Mouse (Mus musculus): ENCODE results near the gene Map2k7.

DNA sequence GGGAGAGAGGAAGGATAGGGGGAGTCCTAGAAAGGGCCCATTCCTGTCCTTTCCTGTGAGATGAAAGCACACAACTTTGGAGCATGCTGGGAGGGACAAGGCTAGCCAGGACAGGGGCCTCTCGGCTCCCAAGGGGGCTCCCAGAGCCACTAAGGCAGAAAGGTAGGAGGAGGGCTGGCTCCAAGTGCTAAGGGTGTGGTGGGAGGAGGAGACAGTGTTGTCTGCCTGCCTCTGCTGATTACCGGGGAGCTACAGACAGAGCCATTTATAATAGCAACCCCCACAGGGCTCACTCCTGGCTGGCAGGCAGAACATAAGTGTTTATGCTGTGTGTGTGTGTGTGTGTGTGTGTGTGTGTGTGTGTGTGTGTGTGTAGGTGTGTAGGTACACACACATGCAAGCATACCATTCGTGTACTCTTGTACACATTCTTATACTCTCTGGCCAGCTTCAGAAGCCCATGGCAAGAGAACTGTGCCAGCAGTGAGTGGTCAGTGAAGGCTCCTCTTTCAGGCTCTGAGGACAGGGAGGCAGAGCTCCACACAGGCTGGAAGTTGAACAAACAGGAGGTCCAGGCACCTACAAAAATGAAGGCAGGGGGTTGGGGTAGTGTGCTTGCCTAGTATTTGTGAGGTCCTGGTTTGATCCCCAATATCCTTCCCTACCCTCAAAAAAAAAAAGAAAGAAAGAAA is 49.4 kb upstream of the Map2k7 start:
- TF ChIP-seq CTCF (IDR thresholded peaks at IDR 0.05; ENCODE audit: low read depth) (no peak), EP300 (IDR thresholded peaks at IDR 0.05; ENCODE audit: low read depth) (no peak)
